Mouse (Mus musculus): ENCODE measurements around the gene Cdhr4. TPM values are rescaled to one million over a fixed set of nuclear protein-coding genes. Genes with fewer than 3 reads are reported as not detected.
A peak's percentile ranks its signal among the peaks of the same experiment; 100 is the strongest.

The Cdhr4 gene
- polyA plus RNA-seq, 1 experiment from 2014 or later: 10.5 TPM

GRCm38 (mm10) chr9:107985131-107986119 is 6.9 kb upstream of the Cdhr4 start, which contains the start of gene Inka1:
Inka1 (minus strand) TSS chr9:107985879.
- peak within 1 kb of the TSS; percentile 60 for H3K4me3 ChIP-seq (ENCODE audit: low read length)
- no peaks in the 10 kb centered on the region; the same call in 1 of the 2 replicates for H3K27me3 ChIP-seq (ENCODE audit: insufficient read depth, low read length)
- H3K9ac ChIP-seq (replicated peaks; ENCODE audit: low read length): peak within 1 kb of the TSS; percentile 68
- no peaks in the 10 kb centered on the region for H3K36me3 ChIP-seq (ENCODE audit: insufficient read depth, low read length)
- WGBS: 0% methylated on average over 57 of the region's 58 CpGs
- H3K4me2 ChIP-seq (replicated peaks; ENCODE audit: low read depth, low read length): peak within 1 kb of the TSS; percentile 58
- H3K4me1 ChIP-seq (ENCODE audit: insufficient read depth, low read length): peaks cover 35% of the 10 kb centered on the region
- no peaks in the 10 kb centered on the region for H3K9me3 ChIP-seq (ENCODE audit: low read length)
- H3K27ac ChIP-seq (ENCODE audit: low read length): peak within 1 kb of the TSS; percentile 99
- peak; percentile 62 for ATAC-seq (ENCODE audit: low FRiP score, low TSS enrichment)

- Histone ChIP-seq H3K9me3 (ENCODE audit: low read length) (no peaks in the 10 kb centered on the region), H3K36me3 (ENCODE audit: insufficient read depth, low read length) (no peaks in the 10 kb centered on the region), H3K4me1 (ENCODE audit: insufficient read depth, low read length) (peaks cover 25% of the 10 kb centered on the region), H3K4me3 (ENCODE audit: low read length) (peak overlapping the region; percentile 60), H3K9ac (replicated peaks; ENCODE audit: low read length) (peak overlapping the region; percentile 68; the same call in 1 of the 2 replicates), H3K27ac (ENCODE audit: low read length) (peak overlapping the region; percentile 99), H3K4me2 (replicated peaks; ENCODE audit: low read depth, low read length) (peak overlapping the region; percentile 58), H3K27me3 (ENCODE audit: insufficient read depth, low read length) (no peaks in the 10 kb centered on the region; the same call in 1 of the 2 replicates)
- WGBS: 2% methylated on average over 18 of the region's 18 CpGs
- peak; percentile 50 for ATAC-seq (ENCODE audit: low FRiP score, low TSS enrichment)
Observed at GRCm38 (mm10) chr9:107986376-107986775, 5.9 kb upstream of the Cdhr4 start.

- no peak overlapping the region for H3K9ac ChIP-seq (replicated peaks; ENCODE audit: low read length)
- no peaks in the 10 kb centered on the region for H3K9me3 ChIP-seq (ENCODE audit: low read length)
- no peak overlapping the region for H3K4me3 ChIP-seq (ENCODE audit: low read length)
- no peak overlapping the region for H3K4me2 ChIP-seq (replicated peaks; ENCODE audit: low read depth, low read length)
- no peak overlapping the region for H3K27ac ChIP-seq (ENCODE audit: low read length)
- no peaks in the 10 kb centered on the region; the same call in 1 of the 2 replicates for H3K27me3 ChIP-seq (ENCODE audit: insufficient read depth, low read length)
- no peak for ATAC-seq (ENCODE audit: low FRiP score, low TSS enrichment)
- H3K36me3 ChIP-seq (ENCODE audit: insufficient read depth, low read length): no peaks in the 10 kb centered on the region
- H3K4me1 ChIP-seq (ENCODE audit: insufficient read depth, low read length): peaks cover 12% of the 10 kb centered on the region
- WGBS: 58% methylated on average over 3 of the region's 3 CpGs
Observed at GRCm38 (mm10) chr9:107987950-107988349, 4.3 kb upstream of the Cdhr4 start.

GRCm38 (mm10) chr9:107993013-107993412 is 716 bp downstream of the Cdhr4 start:
- H3K36me3 ChIP-seq (ENCODE audit: insufficient read depth, low read length): no peaks in the 10 kb centered on the region
- H3K27me3 ChIP-seq (ENCODE audit: insufficient read depth, low read length): no peaks in the 10 kb centered on the region
- H3K27ac ChIP-seq (ENCODE audit: low read length): no peak overlapping the region
- ATAC-seq (ENCODE audit: low FRiP score, low TSS enrichment): no peak
- no peaks in the 10 kb centered on the region for H3K4me1 ChIP-seq (ENCODE audit: insufficient read depth, low read length)
- H3K4me2 ChIP-seq (replicated peaks; ENCODE audit: low read depth, low read length): no peak overlapping the region
- H3K4me3 ChIP-seq (ENCODE audit: low read length): no peak overlapping the region
- WGBS: 85% methylated on average over 11 of the region's 11 CpGs
- no peak overlapping the region for H3K9ac ChIP-seq (replicated peaks; ENCODE audit: low read length)
- H3K9me3 ChIP-seq (ENCODE audit: low read length): no peaks in the 10 kb centered on the region

- no peak overlapping the region for H3K9ac ChIP-seq (replicated peaks; ENCODE audit: low read length)
- H3K27ac ChIP-seq (ENCODE audit: low read length): no peak overlapping the region
- no peaks in the 10 kb centered on the region for H3K36me3 ChIP-seq (ENCODE audit: insufficient read depth, low read length)
- H3K9me3 ChIP-seq (ENCODE audit: low read length): no peaks in the 10 kb centered on the region
- H3K4me2 ChIP-seq (replicated peaks; ENCODE audit: low read depth, low read length): no peak overlapping the region
- no peak overlapping the region for H3K4me3 ChIP-seq (ENCODE audit: low read length)
- no peaks in the 10 kb centered on the region for H3K4me1 ChIP-seq (ENCODE audit: insufficient read depth, low read length)
- no peak for ATAC-seq (ENCODE audit: low FRiP score, low TSS enrichment)
- WGBS: 44% methylated on average over 2 of the region's 2 CpGs
- no peaks in the 10 kb centered on the region for H3K27me3 ChIP-seq (ENCODE audit: insufficient read depth, low read length)
Observed at GRCm38 (mm10) chr9:107994464-107994863, 2.2 kb downstream of the Cdhr4 start.

GRCm38 (mm10) chr9:107995513-107995912 is 3.2 kb downstream of the Cdhr4 start:
- no peak for ATAC-seq (ENCODE audit: low FRiP score, low TSS enrichment)
- Histone ChIP-seq H3K9ac (replicated peaks; ENCODE audit: low read length) (no peak overlapping the region), H3K4me3 (ENCODE audit: low read length) (no peak overlapping the region), H3K4me2 (replicated peaks; ENCODE audit: low read depth, low read length) (no peak overlapping the region), H3K9me3 (ENCODE audit: low read length) (no peaks in the 10 kb centered on the region), H3K36me3 (ENCODE audit: insufficient read depth, low read length) (no peaks in the 10 kb centered on the region), H3K4me1 (ENCODE audit: insufficient read depth, low read length) (no peaks in the 10 kb centered on the region), H3K27me3 (ENCODE audit: insufficient read depth, low read length) (no peaks in the 10 kb centered on the region), H3K27ac (ENCODE audit: low read length) (no peak overlapping the region)
- 93% methylated on average over 21 of the region's 21 CpGs for WGBS

GRCm38 (mm10) chr9:107996049-107996448 is 3.8 kb downstream of the Cdhr4 start, which contains the start of gene Gm20662:
Gm20662 (plus strand) TSS chr9:107996349.
- no peak within 1 kb of the TSS for H3K27ac ChIP-seq (ENCODE audit: low read length)
- H3K9me3 ChIP-seq (ENCODE audit: low read length): no peaks in the 10 kb centered on the region
- no peak within 1 kb of the TSS for H3K4me2 ChIP-seq (replicated peaks; ENCODE audit: low read depth, low read length)
- no peaks in the 10 kb centered on the region for H3K36me3 ChIP-seq (ENCODE audit: insufficient read depth, low read length)
- no peak within 1 kb of the TSS for H3K9ac ChIP-seq (replicated peaks; ENCODE audit: low read length)
- ATAC-seq (ENCODE audit: low FRiP score, low TSS enrichment): no peak
- WGBS: 91% methylated on average over 5 of the region's 5 CpGs
- H3K4me3 ChIP-seq (ENCODE audit: low read length): no peak within 1 kb of the TSS
- H3K27me3 ChIP-seq (ENCODE audit: insufficient read depth, low read length): no peaks in the 10 kb centered on the region
- no peaks in the 10 kb centered on the region for H3K4me1 ChIP-seq (ENCODE audit: insufficient read depth, low read length)

GRCm38 (mm10) chr9:108001922-108002770 is 9.8 kb downstream of the Cdhr4 start, which contains the start of gene Ip6k1:
Ip6k1 (plus strand) TSS chr9:108002501.
- H3K9ac ChIP-seq (replicated peaks; ENCODE audit: low read length): peak within 1 kb of the TSS; percentile 85
- peak within 1 kb of the TSS; percentile 89 for H3K4me2 ChIP-seq (replicated peaks; ENCODE audit: low read depth, low read length)
- ATAC-seq (ENCODE audit: low FRiP score, low TSS enrichment): peak; percentile 99
- peak within 1 kb of the TSS; percentile 65 for H3K4me3 ChIP-seq (ENCODE audit: low read length)
- no peaks in the 10 kb centered on the region for H3K36me3 ChIP-seq (ENCODE audit: insufficient read depth, low read length)
- H3K9me3 ChIP-seq (ENCODE audit: low read length): no peaks in the 10 kb centered on the region
- peaks cover 18% of the 10 kb centered on the region for H3K4me1 ChIP-seq (ENCODE audit: insufficient read depth, low read length)
- under 1% methylated on average over 51 of the region's 51 CpGs for WGBS
- no peaks in the 10 kb centered on the region for H3K27me3 ChIP-seq (ENCODE audit: insufficient read depth, low read length)
- H3K27ac ChIP-seq (ENCODE audit: low read length): peak within 1 kb of the TSS; percentile 83

GRCm38 (mm10) chr9:108002778-108003530 is 10.7 kb downstream of the Cdhr4 start:
- Histone ChIP-seq H3K9me3 (ENCODE audit: low read length) (no peaks in the 10 kb centered on the region), H3K4me2 (replicated peaks; ENCODE audit: low read depth, low read length) (peak overlapping the region; percentile 89), H3K9ac (replicated peaks; ENCODE audit: low read length) (peak overlapping the region; percentile 84), H3K36me3 (ENCODE audit: insufficient read depth, low read length) (no peaks in the 10 kb centered on the region), H3K27ac (ENCODE audit: low read length) (peak overlapping the region; percentile 83), H3K4me3 (ENCODE audit: low read length) (peak overlapping the region; percentile 65), H3K27me3 (ENCODE audit: insufficient read depth, low read length) (no peaks in the 10 kb centered on the region), H3K4me1 (ENCODE audit: insufficient read depth, low read length) (peaks cover 18% of the 10 kb centered on the region)
- ATAC-seq (ENCODE audit: low FRiP score, low TSS enrichment): no peak; the same call in none of the 2 replicates
- WGBS: under 1% methylated on average over 48 of the region's 50 CpGs

Measured in kidney, embryonic 16.5 days (tissue).